ENCODE assay signal across 8 mouse cellular contexts in genomic region chr1:97661406-97662241, GRCm38 (mm10). TPM values are rescaled to one million over a fixed set of nuclear protein-coding genes. Genes with fewer than 3 reads are reported as not detected.
A peak's percentile ranks its signal among the peaks of the same experiment; 100 is the strongest.
DNase-seq lines count a peak whose midpoint lies in the region; ATAC-seq and TF ChIP-seq lines count a peak whose summit lies in the region.

TSS of gene D1Ertd622e (minus strand) at chr1:97662074.

- WGBS in forebrain, embryonic 10.5 days, result under 1% methylated on average over 105 of the region's 106 CpGs
- WGBS in heart, embryonic 14.5 days, result under 1% methylated on average over 92 of the region's 106 CpGs
- under 1% methylated on average over 104 of the region's 106 CpGs for WGBS in liver, embryonic 15.5 days (ENCODE audit: insufficient replicate concordance)
- 0% methylated on average over 98 of the region's 106 CpGs for WGBS in neural tube, embryonic 12.5 days
- WGBS in stomach, postnatal 0 days, result under 1% methylated on average over 62 of the region's 106 CpGs

- TF ChIP-seq EP300 in CH12.LX (IDR thresholded peaks at IDR 0.05; ENCODE audit: low read length), result no peak
- no peak for TF ChIP-seq EP300 in stomach, postnatal 0 days (optimal IDR thresholded peaks at IDR 0.05)

- H3K9ac ChIP-seq in CH12.LX (ENCODE audit: insufficient read depth, low read depth), result peak within 1 kb of the TSS; percentile 49
- peak within 1 kb of the TSS; percentile 86 for H3K9ac ChIP-seq in heart, embryonic 14.5 days (ENCODE audit: low read length)
- peak within 1 kb of the TSS; percentile 96 for H3K9ac ChIP-seq in liver, embryonic 15.5 days
- peak within 1 kb of the TSS; percentile 92 for H3K9ac ChIP-seq in neural tube, embryonic 12.5 days
- peak within 1 kb of the TSS; percentile 75 for H3K9ac ChIP-seq in stomach, postnatal 0 days (ENCODE audit: low read length)

- DNase-seq in CH12.LX (ENCODE audit: extremely low read depth), result peak; percentile 45
- DNase-seq in c-Kit-negative CD71-positive TER-119-positive erythroid progenitor cells, embryonic 14.5 days (ENCODE audit: low read depth, low spot score), result peak; percentile 73
- peak; percentile 73 for DNase-seq in forebrain, embryonic 10.5 days (ENCODE audit: extremely low spot score, low spot score)
- peak; percentile 91 for DNase-seq in kidney, postnatal 14 days
- DNase-seq in stomach, postnatal 0 days (ENCODE audit: low spot score), result peak; percentile 88

- H3K4me3 ChIP-seq in CH12.LX (replicated peaks in 1 of 3; ENCODE audit: low read depth in 2 of 3, low read length in 2 of 3, poor library complexity in 1 of 3), result peak within 1 kb of the TSS; percentile 53 to 80 (median 74)
- H3K4me3 ChIP-seq in forebrain, embryonic 10.5 days, result peak within 1 kb of the TSS; percentile 89
- peak within 1 kb of the TSS; percentile 83 to 97 for H3K4me3 ChIP-seq in heart, embryonic 14.5 days (ENCODE audit: control insufficient read depth in 1 of 2, insufficient read depth in 1 of 2, low read depth in 1 of 2, low read length in 2 of 2)
- H3K4me3 ChIP-seq in liver, embryonic 15.5 days (replicated peaks), result peak within 1 kb of the TSS; percentile 98
- H3K4me3 ChIP-seq in neural tube, embryonic 12.5 days, result peak within 1 kb of the TSS; percentile 89
- peak within 1 kb of the TSS; percentile 85 for H3K4me3 ChIP-seq in stomach, postnatal 0 days (ENCODE audit: low read depth, low read length)

- peak within 1 kb of the TSS; percentile 62 for H3K27ac ChIP-seq in CH12.LX (ENCODE audit: insufficient read depth, low read depth)
- H3K27ac ChIP-seq in forebrain, embryonic 10.5 days, result peak within 1 kb of the TSS; percentile 95
- H3K27ac ChIP-seq in heart, embryonic 14.5 days (replicated peaks in 1 of 2; ENCODE audit: control insufficient read depth in 1 of 2, insufficient read depth in 1 of 2, low read depth in 2 of 2, low read length in 2 of 2), result peak within 1 kb of the TSS; percentile 74 to 85
- peak within 1 kb of the TSS; percentile 98 for H3K27ac ChIP-seq in liver, embryonic 15.5 days (replicated peaks)
- peak within 1 kb of the TSS; percentile 94 for H3K27ac ChIP-seq in neural tube, embryonic 12.5 days
- peak within 1 kb of the TSS; percentile 89 for H3K27ac ChIP-seq in stomach, postnatal 0 days (replicated peaks)

- H3K4me1 ChIP-seq in CH12.LX (ENCODE audit: control insufficient read depth in 1 of 2, insufficient read depth in 2 of 2), result peaks cover 9 to 31% of the 10 kb centered on the region in 2 experiments
- H3K4me1 ChIP-seq in forebrain, embryonic 10.5 days, result peaks cover 41% of the 10 kb centered on the region
- peaks cover 0 to 16% of the 10 kb centered on the region in 2 experiments; a peak in 2 of 4 replicates for H3K4me1 ChIP-seq in heart, embryonic 14.5 days (ENCODE audit: control insufficient read depth in 2 of 2, insufficient read depth in 2 of 2, low read length in 2 of 2)
- H3K4me1 ChIP-seq in liver, embryonic 15.5 days (replicated peaks), result peaks cover 32% of the 10 kb centered on the region
- peaks cover 24% of the 10 kb centered on the region for H3K4me1 ChIP-seq in neural tube, embryonic 12.5 days
- H3K4me1 ChIP-seq in stomach, postnatal 0 days (replicated peaks; ENCODE audit: control insufficient read depth, insufficient read depth), result 0 out of 2 replicates have a peak, but pooled peaks cover 2% of the 10 kb centered on the region

- H3K36me3 ChIP-seq in CH12.LX (replicated peaks in 1 of 2; ENCODE audit: control insufficient read depth in 1 of 2, insufficient read depth in 1 of 2, low read length in 1 of 2), result peaks cover 0 to 3% of the 10 kb centered on the region in 2 experiments
- no peaks in the 10 kb centered on the region for H3K36me3 ChIP-seq in forebrain, embryonic 10.5 days (replicated peaks)
- no peaks in the 10 kb centered on the region for H3K36me3 ChIP-seq in heart, embryonic 14.5 days (ENCODE audit: control insufficient read depth, insufficient read depth, low read length)
- H3K36me3 ChIP-seq in liver, embryonic 15.5 days (replicated peaks), result 0 out of 2 replicates have a peak, but pooled peaks cover 7% of the 10 kb centered on the region
- no peaks in the 10 kb centered on the region for H3K36me3 ChIP-seq in neural tube, embryonic 12.5 days
- no peaks in the 10 kb centered on the region for H3K36me3 ChIP-seq in stomach, postnatal 0 days (ENCODE audit: control insufficient read depth, insufficient read depth, low read length)

- no peaks in the 10 kb centered on the region for H3K9me3 ChIP-seq in CH12.LX (replicated peaks; ENCODE audit: low read length)
- no peaks in the 10 kb centered on the region for H3K9me3 ChIP-seq in forebrain, embryonic 10.5 days
- no peaks in the 10 kb centered on the region for H3K9me3 ChIP-seq in heart, embryonic 14.5 days (ENCODE audit: control insufficient read depth, low read length)
- no peaks in the 10 kb centered on the region for H3K9me3 ChIP-seq in liver, embryonic 15.5 days (replicated peaks)
- H3K9me3 ChIP-seq in neural tube, embryonic 12.5 days, result no peaks in the 10 kb centered on the region
- no peaks in the 10 kb centered on the region for H3K9me3 ChIP-seq in stomach, postnatal 0 days (ENCODE audit: control insufficient read depth, low read length)

- H3K4me2 ChIP-seq in CH12.LX (ENCODE audit: insufficient read depth, low read depth, poor library complexity, severe bottlenecking), result peak within 1 kb of the TSS; percentile 53; the same call in 1 of the 2 replicates
- peak within 1 kb of the TSS; percentile 91 for H3K4me2 ChIP-seq in heart, embryonic 14.5 days (ENCODE audit: low read length)
- H3K4me2 ChIP-seq in liver, embryonic 15.5 days, result peak within 1 kb of the TSS; percentile 89
- peak within 1 kb of the TSS; percentile 75 for H3K4me2 ChIP-seq in neural tube, embryonic 12.5 days (replicated peaks)
- H3K4me2 ChIP-seq in stomach, postnatal 0 days (replicated peaks; ENCODE audit: low read depth), result peak within 1 kb of the TSS; percentile 96

- peak; percentile 91 for ATAC-seq in heart, embryonic 14.5 days (ENCODE audit: insufficient number of reproducible peaks, insufficient read depth, low FRiP score, low read depth)
- ATAC-seq in liver, embryonic 15.5 days (ENCODE audit: insufficient read depth), result peak; percentile 83
- ATAC-seq in neural tube, embryonic 12.5 days (ENCODE audit: low FRiP score, low read depth), result peak; percentile 93
- ATAC-seq in stomach, postnatal 0 days (ENCODE audit: low FRiP score, low TSS enrichment), result peak; percentile 93

- H3K27me3 ChIP-seq in CH12.LX (replicated peaks), result no peaks in the 10 kb centered on the region
- peaks cover 14% of the 10 kb centered on the region for H3K27me3 ChIP-seq in forebrain, embryonic 10.5 days (ENCODE audit: poor library complexity, severe bottlenecking)
- no peaks in the 10 kb centered on the region for H3K27me3 ChIP-seq in heart, embryonic 14.5 days (ENCODE audit: control insufficient read depth, insufficient read depth, low read length)
- H3K27me3 ChIP-seq in liver, embryonic 15.5 days, result peaks cover 3% of the 10 kb centered on the region
- H3K27me3 ChIP-seq in neural tube, embryonic 12.5 days (replicated peaks), result no peaks in the 10 kb centered on the region
- H3K27me3 ChIP-seq in stomach, postnatal 0 days (ENCODE audit: control insufficient read depth, insufficient read depth, low read length), result no peaks in the 10 kb centered on the region

- peak; percentile 66 for TF ChIP-seq POLR2A in CH12.LX (IDR thresholded peaks at IDR 0.05; ENCODE audit: low read depth, low read length)

- no peak for TF ChIP-seq CTCF in CH12.LX (conservative IDR thresholded peaks at IDR 0.05 in 1 of 2, IDR thresholded peaks at IDR 0.05 in 1 of 2; ENCODE audit: low read depth in 2 of 2, low read length in 2 of 2)
- 0 out of 2 replicates have a peak, but pooled peaks have one; percentile 1 for TF ChIP-seq CTCF in stomach, postnatal 0 days (IDR thresholded peaks at IDR 0.05; ENCODE audit: low read depth)

- TF ChIP-seq RAD21 in CH12.LX (IDR thresholded peaks at IDR 0.05; ENCODE audit: low read depth, low read length), result no peak

- H3K79me2 ChIP-seq in CH12.LX (replicated peaks; ENCODE audit: control insufficient read depth, extremely low read depth, insufficient read depth, poor library complexity, severe bottlenecking), result peaks cover 18% of the 10 kb centered on the region

- in situ Hi-C loops in CH12.LX (cut with MboI; ENCODE audit: low pct_ligation_motif_present, low pct_unique_long_range_greater_than_20kb, low sequenced_read_pairs), result no loop called here

- dilution Hi-C loops in CH12.LX (cut with MboI; ENCODE audit: extremely low pct_ligation_motif_present, extremely low pct_unique_long_range_greater_than_20kb, low sequenced_read_pairs), result no loop called here

TF ChIP-seq in CH12.LX, 34 proteins besides CTCF, POLR2A, EP300 and RAD21:
- TF ChIP-seq SMC3 (IDR thresholded peaks at IDR 0.05; ENCODE audit: low read depth, low read length) (no peak), UBTF (IDR thresholded peaks at IDR 0.05; ENCODE audit: low read depth, low read length) (peak; percentile 77), NRF1 (IDR thresholded peaks at IDR 0.05; ENCODE audit: low read depth, low read length) (peak; percentile 48; the same call in 1 of the 2 replicates), NELFE (IDR thresholded peaks at IDR 0.05; ENCODE audit: low read depth, low read length) (peak; percentile 44), E2F4 (IDR thresholded peaks at IDR 0.05; ENCODE audit: insufficient replicate concordance, low read depth, low read length) (no peak), ZMIZ1 (IDR thresholded peaks at IDR 0.05; ENCODE audit: low read depth, low read length) (0 out of 2 replicates have a peak, but pooled peaks have one; percentile 55)

RNA-seq across cellular contexts. Expression of gene D1Ertd622e, which starts in this region (rescaled TPM):
- total RNA-seq in CH12.LX (2012; rRNA removed), result 9.0 and 10.2 TPM in 2 replicates
- total RNA-seq in CH12.LX (2014; rRNA removed), result 22.1 and 25.2 TPM in 2 replicates
- 25.0 and 27.3 TPM in 2 replicates for polyA plus RNA-seq in CH12.LX (2012; ENCODE audit: insufficient read length, low read depth)
- 28.3 and 28.7 TPM in 2 replicates for polyA plus RNA-seq in forebrain, embryonic 10.5 days (2016; fragmentation: Nextera tagmentation; extraction: Ambion mirVana)
- 7.8 and 10.1 TPM in 2 replicates for polyA plus RNA-seq in heart, embryonic 14.5 days (2014; fragmentation: Nextera tagmentation; extraction: Ambion mirVana)
- polyA plus RNA-seq in liver, embryonic 15.5 days (2015; fragmentation: Nextera tagmentation; extraction: Ambion mirVana), result 48.0 and 49.8 TPM in 2 replicates
- polyA plus RNA-seq in neural tube, embryonic 12.5 days (2016; fragmentation: Nextera tagmentation; extraction: Ambion mirVana), result 28.3 and 32.8 TPM in 2 replicates
- 15.7 and 16.2 TPM in 2 replicates for polyA plus RNA-seq in stomach, postnatal 0 days (2015; fragmentation: Nextera tagmentation; extraction: Ambion mirVana)

Comparison
In these comparisons a context has a peak if more than half of its experiments do, and no peak if none do; other contexts are left out.
1. Peak in every context shown above with its lines: DNase-seq, ATAC-seq, H3K4me3 ChIP-seq and H3K27ac ChIP-seq.